Mouse (Mus musculus) forebrain, embryonic 14.5 days (tissue): ENCODE measurements around the gene Vegfa. TPM values are rescaled to one million over a fixed set of nuclear protein-coding genes. Genes with fewer than 3 reads are reported as not detected.

Experiments
- ATAC-seq: fragments of 200-750 bp; cut with Nextera tagmentation; 2 replicates; pipeline ENCODE4 v1.8.0; 2017; ENCODE audit warnings: mild to moderate bottlenecking, moderate library complexity
- DNase-seq: peaks from one replicate; pipeline ENCODE4 v3.0.0-alpha.2; 2015; ENCODE audit warnings: low spot score
- H3K27ac ChIP-seq: fragments of 300-500 bp; sonication (generic); 2 replicates; pipeline ENCODE4 v1.5.1; 2014; ENCODE audit warnings: low read depth, mild to moderate bottlenecking, control low read depth, low read length, moderate library complexity
- H3K27me3 ChIP-seq: fragments of 300-500 bp; sonication (generic); replicated peaks from 2 replicates; pipeline ENCODE4 v1.6.1; 2014; ENCODE audit warnings: low read length, control low read depth, mixed read lengths; ENCODE audit not compliant: control insufficient read depth, insufficient read depth
- H3K36me3 ChIP-seq: fragments of 300-500 bp; sonication (generic); 2 replicates; pipeline ENCODE4 v1.6.1; 2014; ENCODE audit warnings: low read length, control low read depth; ENCODE audit not compliant: control insufficient read depth, insufficient read depth
- H3K4me1 ChIP-seq: fragments of 300-500 bp; sonication (generic); 2 replicates; pipeline ENCODE4 v1.6.1; 2014; ENCODE audit warnings: antibody characterized with exemption, low read length, control low read depth; ENCODE audit not compliant: control insufficient read depth, insufficient read depth
- H3K4me2 ChIP-seq: fragments of 300-500 bp; sonication (generic); 2 replicates; pipeline ENCODE4 v1.6.1; 2014; ENCODE audit warnings: mild to moderate bottlenecking, control low read depth, low read length
- H3K4me3 ChIP-seq: fragments of 300-500 bp; sonication (generic); 2 replicates; pipeline ENCODE4 v1.5.1; 2014; ENCODE audit warnings: low read depth, low read length, control low read depth
- H3K9ac ChIP-seq: fragments of 300-500 bp; sonication (generic); 2 replicates; pipeline ENCODE4 v1.6.1; 2014; ENCODE audit warnings: mild to moderate bottlenecking, low read length, control low read depth, moderate library complexity
- H3K9me3 ChIP-seq: fragments of 300-500 bp; sonication (generic); replicated peaks from 2 replicates; pipeline ENCODE4 v1.6.1; 2016; ENCODE audit warnings: low read length, control low read depth, mixed read lengths; ENCODE audit not compliant: control insufficient read depth
- WGBS: fragments of 180-500 bp; shearing (Covaris S2); extraction: QIAGEN DNeasy Blood & Tissue Kit; methylation state at CpG from one replicate; pipeline ENCODE4 v1.1.7; 2014; 5-methylcytosine and 5-hydroxymethylcytosine counted together
- polyA plus RNA-seq: library from polyadenylated mRNA; unstranded; fragments of >200 nt; fragmentation: Nextera tagmentation; extraction: Ambion mirVana; gene quantifications from 2 replicates; pipeline ENCODE4 v1.2.1, GENCODE M21; 2014

Gene Vegfa
- polyA plus RNA-seq, 1 experiment from 2014 or later: 2.3 TPM

- DNase-seq: no peak
- H3K9ac ChIP-seq: no peak overlapping the region
- H3K27me3 ChIP-seq: no peaks in the 10 kb centered on the region
- no peak for ATAC-seq
- no peaks in the 10 kb centered on the region for H3K4me1 ChIP-seq
- H3K4me3 ChIP-seq: no peak overlapping the region
- H3K9me3 ChIP-seq: no peaks in the 10 kb centered on the region
- no peak overlapping the region for H3K27ac ChIP-seq
- no peaks in the 10 kb centered on the region for H3K36me3 ChIP-seq
- H3K4me2 ChIP-seq: no peak overlapping the region
- 73% methylated on average over 3 of the region's 3 CpGs for WGBS
These were observed 26.7 kb downstream of the Vegfa start for GRCm38 (mm10) chr17:46005458-46005857.

- ATAC-seq (no peak), DNase-seq (no peak)
- Histone ChIP-seq H3K27me3 (no peaks in the 10 kb centered on the region), H3K27ac (no peak overlapping the region), H3K4me1 (no peaks in the 10 kb centered on the region), H3K9ac (no peak overlapping the region), H3K36me3 (no peaks in the 10 kb centered on the region), H3K4me3 (no peak overlapping the region), H3K9me3 (no peaks in the 10 kb centered on the region), H3K4me2 (no peak overlapping the region)
- 96% methylated on average over 5 of the region's 5 CpGs for WGBS
These were observed 27.7 kb downstream of the Vegfa start for GRCm38 (mm10) chr17:46004482-46004881.

GRCm38 (mm10) chr17:46003717-46004481 lies 28.3 kb downstream of the Vegfa start:
- no peak overlapping the region for H3K9ac ChIP-seq
- no peaks in the 10 kb centered on the region for H3K4me1 ChIP-seq
- DNase-seq: no peak
- H3K27ac ChIP-seq: no peak overlapping the region
- no peaks in the 10 kb centered on the region for H3K9me3 ChIP-seq
- 85% methylated on average over 15 of the region's 15 CpGs for WGBS
- no peaks in the 10 kb centered on the region for H3K27me3 ChIP-seq
- no peak overlapping the region for H3K4me3 ChIP-seq
- no peak overlapping the region for H3K4me2 ChIP-seq
- ATAC-seq: no peak
- H3K36me3 ChIP-seq: no peaks in the 10 kb centered on the region

- Histone ChIP-seq H3K4me1 (no peaks in the 10 kb centered on the region), H3K4me2 (no peak overlapping the region), H3K9ac (no peak overlapping the region), H3K27me3 (no peaks in the 10 kb centered on the region), H3K36me3 (no peaks in the 10 kb centered on the region), H3K27ac (no peak overlapping the region), H3K9me3 (no peaks in the 10 kb centered on the region), H3K4me3 (no peak overlapping the region)
- no peak for DNase-seq
- WGBS: 87% methylated on average over 9 of the region's 9 CpGs
- ATAC-seq: no peak
These were observed 32.7 kb downstream of the Vegfa start for GRCm38 (mm10) chr17:45999366-45999940.

DNA sequence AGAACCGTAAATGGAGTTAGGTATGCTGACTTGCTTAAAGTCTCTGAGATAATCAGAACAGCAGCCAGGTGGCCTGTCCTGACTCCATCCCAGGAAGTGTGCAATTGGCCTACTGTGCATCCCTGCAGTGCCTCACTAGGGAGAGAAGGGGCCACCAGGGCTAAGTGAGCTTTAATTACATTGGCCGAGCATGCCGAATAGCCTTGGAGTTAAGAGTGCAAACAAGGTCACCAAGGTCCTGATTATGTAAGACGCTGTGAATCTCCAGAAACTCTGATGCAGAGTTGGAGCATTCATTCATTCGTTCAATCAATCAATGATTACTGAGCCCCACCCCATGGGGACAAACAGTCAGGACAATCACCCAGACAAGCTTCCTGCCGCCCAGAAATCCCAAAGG lies 33.8 kb downstream of the Vegfa start:
- Histone ChIP-seq H3K4me2 (no peak overlapping the region), H3K9me3 (no peaks in the 10 kb centered on the region), H3K4me3 (no peak overlapping the region), H3K9ac (no peak overlapping the region), H3K27me3 (no peaks in the 10 kb centered on the region), H3K27ac (no peak overlapping the region), H3K4me1 (no peaks in the 10 kb centered on the region), H3K36me3 (no peaks in the 10 kb centered on the region)
- WGBS: 27% methylated on average over 6 of the region's 6 CpGs
- DNase-seq (no peak), ATAC-seq (no peak)

DNA sequence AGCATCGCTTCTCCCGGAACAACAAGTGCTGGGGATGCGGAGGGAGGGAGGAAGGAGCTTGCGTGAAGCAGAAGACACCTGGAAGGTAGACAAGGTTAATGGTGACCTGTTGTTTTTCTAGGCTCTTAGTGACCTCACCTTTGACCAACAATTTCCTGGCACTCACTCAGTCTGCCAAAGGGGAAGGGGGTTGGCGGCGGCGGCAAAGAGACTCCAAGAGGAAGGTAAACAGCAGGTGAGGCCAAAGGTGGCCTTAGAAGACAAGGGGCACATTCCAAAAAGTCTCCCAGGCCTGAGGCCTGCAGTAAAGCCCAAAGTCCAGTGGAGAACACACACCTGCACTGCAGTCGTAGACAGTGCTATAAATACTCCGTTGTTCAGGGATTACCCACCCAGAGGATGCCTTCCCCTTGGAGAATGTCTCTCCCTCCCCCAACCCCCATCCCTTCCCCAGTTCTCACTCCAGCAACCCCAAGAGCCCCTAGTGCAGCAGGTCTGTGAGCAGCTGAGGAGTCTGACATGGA lies 35.2 kb downstream of the Vegfa start:
- Histone ChIP-seq H3K27ac (no peak overlapping the region), H3K36me3 (no peaks in the 10 kb centered on the region), H3K27me3 (no peaks in the 10 kb centered on the region), H3K4me1 (no peaks in the 10 kb centered on the region), H3K9me3 (no peaks in the 10 kb centered on the region), H3K4me3 (no peak overlapping the region), H3K4me2 (no peak overlapping the region), H3K9ac (no peak overlapping the region)
- ATAC-seq: no peak
- 90% methylated on average over 9 of the region's 9 CpGs for WGBS
- DNase-seq: no peak

DNA sequence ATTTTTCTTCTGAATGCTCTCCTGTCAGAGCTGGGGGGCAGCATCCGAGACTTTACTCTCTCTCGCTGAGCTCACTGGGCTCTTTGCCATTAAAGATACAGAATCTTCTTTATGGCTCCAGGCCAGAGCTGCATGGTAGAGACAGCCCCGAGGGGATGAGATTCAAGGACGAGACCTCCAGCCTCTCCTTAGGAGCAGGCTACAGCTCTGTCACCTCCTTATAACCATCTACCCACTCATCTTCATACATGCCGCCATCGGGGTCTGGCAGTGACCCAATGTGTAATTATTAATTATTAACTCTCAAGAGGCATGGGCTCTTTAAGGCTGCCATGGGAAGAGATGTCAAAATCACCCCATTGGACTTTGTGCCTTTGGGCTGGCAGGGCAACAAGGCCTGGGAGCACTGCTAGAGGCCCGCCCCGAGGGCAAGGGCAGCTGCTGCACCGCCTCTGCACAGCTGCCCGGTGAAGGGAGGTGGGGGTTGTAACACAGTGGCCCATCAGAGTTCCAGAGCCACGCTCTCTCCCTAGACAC lies 37.8 kb downstream of the Vegfa start:
- DNase-seq (peak; percentile 29), ATAC-seq (no peak)
- no peak overlapping the region for H3K4me2 ChIP-seq
- no peak overlapping the region for H3K9ac ChIP-seq
- H3K27ac ChIP-seq: no peak overlapping the region
- H3K4me3 ChIP-seq: no peak overlapping the region
- no peaks in the 10 kb centered on the region for H3K27me3 ChIP-seq
- H3K4me1 ChIP-seq: no peaks in the 10 kb centered on the region
- no peaks in the 10 kb centered on the region for H3K36me3 ChIP-seq
- H3K9me3 ChIP-seq: no peaks in the 10 kb centered on the region
- 76% methylated on average over 11 of the region's 11 CpGs for WGBS

GRCm38 (mm10) chr17:45986915-45987314 lies 45.3 kb downstream of the Vegfa start:
- H3K27me3 ChIP-seq: no peaks in the 10 kb centered on the region
- H3K9ac ChIP-seq: no peak overlapping the region
- ATAC-seq: no peak
- no peak for DNase-seq
- H3K4me1 ChIP-seq: no peaks in the 10 kb centered on the region
- no peak overlapping the region for H3K4me2 ChIP-seq
- H3K9me3 ChIP-seq: no peaks in the 10 kb centered on the region
- 90% methylated on average over 3 of the region's 3 CpGs for WGBS
- H3K36me3 ChIP-seq: no peaks in the 10 kb centered on the region
- no peak overlapping the region for H3K4me3 ChIP-seq
- no peak overlapping the region for H3K27ac ChIP-seq

DNA sequence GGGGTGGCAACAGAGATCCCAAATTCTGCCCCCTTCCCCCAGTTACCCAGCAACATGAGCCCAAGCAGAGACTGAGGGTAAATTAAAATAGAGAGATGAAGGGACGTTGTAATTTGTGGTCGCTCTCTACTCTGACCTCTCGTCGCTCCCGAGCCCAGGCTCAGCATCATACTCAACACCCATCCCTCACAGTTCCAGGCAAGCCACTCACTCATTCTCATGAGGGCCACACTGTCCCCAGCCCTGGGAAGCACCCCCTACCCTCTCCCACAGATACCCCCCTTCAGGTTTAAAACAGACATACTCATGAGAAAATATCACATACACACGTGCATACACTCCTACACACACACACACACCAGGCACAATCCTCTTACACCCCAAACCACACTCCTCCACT lies 45.8 kb downstream of the Vegfa start:
- H3K4me3 ChIP-seq: no peak overlapping the region
- no peak overlapping the region for H3K27ac ChIP-seq
- no peaks in the 10 kb centered on the region for H3K27me3 ChIP-seq
- ATAC-seq: no peak
- H3K36me3 ChIP-seq: no peaks in the 10 kb centered on the region
- H3K4me2 ChIP-seq: no peak overlapping the region
- no peak for DNase-seq
- H3K4me1 ChIP-seq: no peaks in the 10 kb centered on the region
- 84% methylated on average over 6 of the region's 6 CpGs for WGBS
- H3K9ac ChIP-seq: no peak overlapping the region
- no peaks in the 10 kb centered on the region for H3K9me3 ChIP-seq
